Mouse (Mus musculus) midbrain, embryonic 11.5 days (tissue): Measurements from ENCODE around the gene Utrn. TPM values are rescaled to one million over a fixed set of nuclear protein-coding genes. Genes with fewer than 3 reads are reported as not detected.

ENCODE experiments used
- ATAC-seq: fragments of 200-750 bp; cut with Nextera tagmentation; 2 replicates; pipeline ENCODE4 v1.8.0; 2017; ENCODE audit warnings: moderate TSS enrichment, moderate library complexity; ENCODE audit not compliant: low FRiP score
- DNase-seq: peaks from one replicate; pipeline ENCODE4 v3.0.0; 2015; ENCODE audit warnings: low spot score; ENCODE audit errors: missing footprints
- H3K27ac ChIP-seq: fragments of 300-500 bp; sonication (generic); 2 replicates; pipeline ENCODE4 v1.5.1; 2014; ENCODE audit warnings: low read depth, low read length
- H3K27me3 ChIP-seq: fragments of 300-500 bp; sonication (generic); 2 replicates; pipeline ENCODE4 v1.6.1; 2014; ENCODE audit warnings: mild to moderate bottlenecking, low read length, moderate library complexity, mixed read lengths; ENCODE audit not compliant: control insufficient read depth, insufficient read depth
- H3K36me3 ChIP-seq: fragments of 300-500 bp; sonication (generic); 2 replicates; pipeline ENCODE4 v1.6.1; 2014; ENCODE audit warnings: mild to moderate bottlenecking, low read length, moderate library complexity, mixed read lengths; ENCODE audit not compliant: control insufficient read depth, insufficient read depth
- H3K4me1 ChIP-seq: fragments of 300-500 bp; sonication (generic); 2 replicates; pipeline ENCODE4 v1.6.1; 2014; ENCODE audit warnings: low read length; ENCODE audit not compliant: control insufficient read depth, insufficient read depth
- H3K4me2 ChIP-seq: fragments of 300-500 bp; sonication (generic); 2 replicates; pipeline ENCODE4 v1.6.1; 2014; ENCODE audit warnings: mild to moderate bottlenecking, moderate library complexity
- H3K4me3 ChIP-seq: fragments of 300-500 bp; sonication (generic); 2 replicates; pipeline ENCODE4 v1.5.1; 2014; ENCODE audit warnings: low read depth, low read length
- H3K9ac ChIP-seq: fragments of 300-500 bp; sonication (generic); 2 replicates; pipeline ENCODE4 v1.6.1; 2014; ENCODE audit warnings: low read length
- H3K9me3 ChIP-seq: fragments of 300-500 bp; sonication (generic); 2 replicates; pipeline ENCODE4 v1.6.1; 2016; ENCODE audit warnings: low read length; ENCODE audit not compliant: control insufficient read depth
- WGBS: fragments of 180-500 bp; shearing (Covaris S2); extraction: QIAGEN DNeasy Blood & Tissue Kit; methylation state at CpG from one replicate; pipeline ENCODE4 v1.1.7; 2014; 5-methylcytosine and 5-hydroxymethylcytosine counted together
- polyA plus RNA-seq: library from polyadenylated mRNA; unstranded; fragments of >200 nt; fragmentation: Nextera tagmentation; extraction: Ambion mirVana; gene quantifications from 2 replicates; pipeline ENCODE4 v1.2.1, GENCODE M21; 2014

Utrn gene
- polyA plus RNA-seq, 1 experiment from 2014 or later: 29.1 TPM

GRCm38 (mm10) chr10:12814411-12814810, 54.8 kb downstream of the Utrn start:
- Histone ChIP-seq H3K4me2 (no peak overlapping the region), H3K9me3 (no peaks in the 10 kb centered on the region), H3K36me3 (no peaks in the 10 kb centered on the region), H3K27me3 (no peaks in the 10 kb centered on the region), H3K27ac (no peak overlapping the region), H3K9ac (no peak overlapping the region), H3K4me1 (peaks cover 3% of the 10 kb centered on the region; the same call in 1 of the 2 replicates), H3K4me3 (no peak overlapping the region)
- ATAC-seq (no peak), DNase-seq (no peak)
- WGBS: 96% methylated on average over 7 of the region's 7 CpGs

- Histone ChIP-seq H3K27me3 (no peaks in the 10 kb centered on the region), H3K4me3 (no peak overlapping the region), H3K9me3 (no peaks in the 10 kb centered on the region), H3K4me2 (no peak overlapping the region), H3K9ac (no peak overlapping the region), H3K27ac (no peak overlapping the region), H3K36me3 (no peaks in the 10 kb centered on the region), H3K4me1 (peaks cover 3% of the 10 kb centered on the region; the same call in 1 of the 2 replicates)
- no peak for DNase-seq
- ATAC-seq: no peak
- WGBS: 87% methylated on average over 4 of the region's 4 CpGs
These were observed 55.3 kb downstream of the Utrn start for GRCm38 (mm10) chr10:12813881-12814280.

GRCm38 (mm10) chr10:12813211-12813811, 55.9 kb downstream of the Utrn start:
- no peak for DNase-seq
- H3K4me2 ChIP-seq: no peak overlapping the region
- no peak overlapping the region for H3K4me3 ChIP-seq
- H3K4me1 ChIP-seq: peaks cover 3% of the 10 kb centered on the region; the same call in 1 of the 2 replicates
- H3K27ac ChIP-seq: no peak overlapping the region
- no peak overlapping the region for H3K9ac ChIP-seq
- H3K27me3 ChIP-seq: no peaks in the 10 kb centered on the region
- WGBS: 73% methylated on average over 12 of the region's 12 CpGs
- no peaks in the 10 kb centered on the region for H3K36me3 ChIP-seq
- ATAC-seq: no peak
- no peaks in the 10 kb centered on the region for H3K9me3 ChIP-seq

- H3K27ac ChIP-seq: no peak overlapping the region
- H3K4me3 ChIP-seq: no peak overlapping the region
- H3K9me3 ChIP-seq: no peaks in the 10 kb centered on the region
- no peak overlapping the region for H3K4me2 ChIP-seq
- H3K4me1 ChIP-seq: peaks cover 3% of the 10 kb centered on the region; the same call in 1 of the 2 replicates
- ATAC-seq (no peak), DNase-seq (no peak)
- WGBS: 86% methylated on average over 5 of the region's 5 CpGs
- no peak overlapping the region for H3K9ac ChIP-seq
- no peaks in the 10 kb centered on the region for H3K27me3 ChIP-seq
- no peaks in the 10 kb centered on the region for H3K36me3 ChIP-seq
These were observed 56.5 kb downstream of the Utrn start for GRCm38 (mm10) chr10:12812680-12813079.

- no peaks in the 10 kb centered on the region for H3K27me3 ChIP-seq
- no peak overlapping the region for H3K4me3 ChIP-seq
- no peak overlapping the region for H3K9ac ChIP-seq
- no peaks in the 10 kb centered on the region for H3K36me3 ChIP-seq
- H3K4me2 ChIP-seq: no peak overlapping the region
- H3K27ac ChIP-seq: no peak overlapping the region
- peaks cover 3% of the 10 kb centered on the region; the same call in 1 of the 2 replicates for H3K4me1 ChIP-seq
- ATAC-seq: no peak
- no peak for DNase-seq
- 85% methylated on average over 2 of the region's 2 CpGs for WGBS
- H3K9me3 ChIP-seq: no peaks in the 10 kb centered on the region
These were observed 58.3 kb downstream of the Utrn start for GRCm38 (mm10) chr10:12810816-12811215.

- no peak for DNase-seq
- Histone ChIP-seq H3K9me3 (no peaks in the 10 kb centered on the region), H3K4me3 (no peak overlapping the region), H3K4me1 (no peaks in the 10 kb centered on the region), H3K4me2 (no peak overlapping the region), H3K36me3 (no peaks in the 10 kb centered on the region), H3K27me3 (no peaks in the 10 kb centered on the region), H3K9ac (no peak overlapping the region), H3K27ac (no peak overlapping the region)
- WGBS: 71% methylated on average over 3 of the region's 3 CpGs
- ATAC-seq: no peak
These were observed 59.5 kb downstream of the Utrn start for GRCm38 (mm10) chr10:12809702-12810101.

- H3K27ac ChIP-seq: no peak overlapping the region
- H3K9ac ChIP-seq: no peak overlapping the region
- 88% methylated on average over 4 of the region's 4 CpGs for WGBS
- H3K9me3 ChIP-seq: no peaks in the 10 kb centered on the region
- no peaks in the 10 kb centered on the region for H3K36me3 ChIP-seq
- no peak overlapping the region for H3K4me3 ChIP-seq
- H3K27me3 ChIP-seq: no peaks in the 10 kb centered on the region
- ATAC-seq (no peak), DNase-seq (no peak)
- no peak overlapping the region for H3K4me2 ChIP-seq
- H3K4me1 ChIP-seq: no peaks in the 10 kb centered on the region
These were observed 60.7 kb downstream of the Utrn start for GRCm38 (mm10) chr10:12808467-12808866.

GRCm38 (mm10) chr10:12807706-12808105, 61.5 kb downstream of the Utrn start:
- no peak for ATAC-seq
- Histone ChIP-seq H3K36me3 (no peaks in the 10 kb centered on the region), H3K9me3 (no peaks in the 10 kb centered on the region), H3K9ac (no peak overlapping the region), H3K4me2 (no peak overlapping the region), H3K4me3 (no peak overlapping the region), H3K27me3 (no peaks in the 10 kb centered on the region), H3K4me1 (no peaks in the 10 kb centered on the region), H3K27ac (no peak overlapping the region)
- no peak for DNase-seq
- WGBS: 90% methylated on average over 9 of the region's 9 CpGs

GRCm38 (mm10) chr10:12805826-12806225, 63.3 kb downstream of the Utrn start:
- DNase-seq (no peak), ATAC-seq (no peak)
- Histone ChIP-seq H3K4me2 (no peak overlapping the region), H3K9ac (no peak overlapping the region), H3K4me1 (no peaks in the 10 kb centered on the region), H3K27me3 (no peaks in the 10 kb centered on the region), H3K36me3 (no peaks in the 10 kb centered on the region), H3K9me3 (no peaks in the 10 kb centered on the region), H3K4me3 (no peak overlapping the region), H3K27ac (no peak overlapping the region)
- WGBS: 73% methylated on average over 2 of the region's 2 CpGs
